Mouse (Mus musculus) midbrain, postnatal 0 days (tissue): ENCODE measurements around the gene Dbh. TPM values are rescaled to one million over a fixed set of nuclear protein-coding genes. Genes with fewer than 3 reads are reported as not detected.

Experiments used
- ATAC-seq: fragments of 200-750 bp; cut with Nextera tagmentation; 2 replicates; pipeline ENCODE4 v1.8.0; 2017; ENCODE audit warnings: moderate number of reproducible peaks, mild to moderate bottlenecking, moderate TSS enrichment, moderate library complexity; ENCODE audit not compliant: low FRiP score
- DNase-seq: peaks from one replicate; pipeline ENCODE4 v3.0.0-alpha.2; 2015; ENCODE audit warnings: low spot score
- H3K27ac ChIP-seq: fragments of 300-500 bp; sonication (generic); 2 replicates; pipeline ENCODE4 v1.5.1; 2014; ENCODE audit warnings: low read depth, mild to moderate bottlenecking, low read length, mixed read lengths
- H3K27me3 ChIP-seq: fragments of 300-500 bp; sonication (generic); 2 replicates; pipeline ENCODE4 v1.6.1; 2014; ENCODE audit warnings: low read length, control low read depth, mixed read lengths; ENCODE audit not compliant: insufficient read depth
- H3K36me3 ChIP-seq: fragments of 300-500 bp; sonication (generic); 2 replicates; pipeline ENCODE4 v1.6.1; 2014; ENCODE audit warnings: low read length, control low read depth, mixed read lengths; ENCODE audit not compliant: insufficient read depth
- H3K4me1 ChIP-seq: fragments of 300-500 bp; sonication (generic); 2 replicates; pipeline ENCODE4 v1.6.1; 2014; ENCODE audit warnings: mild to moderate bottlenecking, control low read depth, antibody characterized with exemption, low read length, mixed read lengths; ENCODE audit not compliant: insufficient read depth
- H3K4me2 ChIP-seq: fragments of 300-500 bp; sonication (generic); 2 replicates; pipeline ENCODE4 v1.6.1; 2014; ENCODE audit warnings: low read depth, mild to moderate bottlenecking, low read length, mixed read lengths; ENCODE audit not compliant: poor library complexity, severe bottlenecking
- H3K4me3 ChIP-seq: fragments of 300-500 bp; sonication (generic); 2 replicates; pipeline ENCODE4 v1.5.1; 2014; ENCODE audit warnings: low read depth, mild to moderate bottlenecking, low read length, moderate library complexity
- H3K9ac ChIP-seq: fragments of 300-500 bp; sonication (generic); replicated peaks from 2 replicates; pipeline ENCODE4 v1.6.1; 2014; ENCODE audit warnings: mild to moderate bottlenecking, low read length, moderate library complexity, mixed read lengths; ENCODE audit not compliant: poor library complexity, severe bottlenecking
- H3K9me3 ChIP-seq: fragments of 300-500 bp; sonication (generic); 2 replicates; pipeline ENCODE4 v1.6.1; 2016; ENCODE audit warnings: low read length, control low read depth
- CTCF ChIP-seq: IDR thresholded peaks from 2 replicates; pipeline ENCODE4 v1.5.1; 2016; ENCODE audit warnings: antibody characterized with exemption, mild to moderate bottlenecking
- WGBS: fragments of 180-500 bp; shearing (Covaris S2); extraction: QIAGEN DNeasy Blood & Tissue Kit; methylation state at CpG from one replicate; pipeline ENCODE4 v1.1.7; 2014; 5-methylcytosine and 5-hydroxymethylcytosine counted together
- polyA plus RNA-seq: library from polyadenylated mRNA; unstranded; fragments of >200 nt; fragmentation: Nextera tagmentation; extraction: Ambion mirVana; gene quantifications from 2 replicates; pipeline ENCODE4 v1.2.1, GENCODE M21; 2015
- total RNA-seq: library from RNA; depleted of rRNA; stranded (reverse); fragments of >200 nt; gene quantifications from 2 replicates; pipeline ENCODE4 v1.2.3, GENCODE M21; 2014

Gene Dbh
- total and polyA plus RNA-seq, 2 experiments from 2014 or later: 0.21 to 12.3 TPM

GRCm38 (mm10) chr2:27174242-27174641 lies 9.2 kb downstream of the Dbh start:
- Histone ChIP-seq H3K4me1 (no peaks in the 10 kb centered on the region), H3K27me3 (no peaks in the 10 kb centered on the region), H3K36me3 (no peaks in the 10 kb centered on the region), H3K4me2 (no peak overlapping the region), H3K9me3 (no peaks in the 10 kb centered on the region), H3K4me3 (no peak overlapping the region), H3K27ac (peak overlapping the region; percentile 76; the same call in 1 of the 2 replicates), H3K9ac (no peak overlapping the region)
- ATAC-seq (no peak), DNase-seq (no peak)
- TF ChIP-seq CTCF: no peak
- 67% methylated on average over 2 of the region's 2 CpGs for WGBS

- Histone ChIP-seq H3K4me1 (no peaks in the 10 kb centered on the region), H3K36me3 (no peaks in the 10 kb centered on the region), H3K4me2 (no peak overlapping the region), H3K4me3 (no peak overlapping the region), H3K9me3 (no peaks in the 10 kb centered on the region), H3K27me3 (no peaks in the 10 kb centered on the region), H3K9ac (no peak overlapping the region), H3K27ac (no peak overlapping the region)
- ATAC-seq: no peak
- TF ChIP-seq CTCF: no peak
- 75% methylated on average over 10 of the region's 10 CpGs for WGBS
- DNase-seq: no peak
Observed at GRCm38 (mm10) chr2:27175696-27176267, 10.7 kb downstream of the Dbh start.

GRCm38 (mm10) chr2:27179101-27179500 lies 14.1 kb downstream of the Dbh start:
- H3K9ac ChIP-seq: no peak overlapping the region
- no peaks in the 10 kb centered on the region for H3K4me1 ChIP-seq
- no peak overlapping the region for H3K4me3 ChIP-seq
- no peaks in the 10 kb centered on the region for H3K36me3 ChIP-seq
- no peak for ATAC-seq
- no peak for DNase-seq
- no peak for TF ChIP-seq CTCF
- H3K27me3 ChIP-seq: no peaks in the 10 kb centered on the region
- WGBS: 68% methylated on average over 8 of the region's 8 CpGs
- no peak overlapping the region for H3K4me2 ChIP-seq
- H3K9me3 ChIP-seq: no peaks in the 10 kb centered on the region
- no peak overlapping the region for H3K27ac ChIP-seq

- Histone ChIP-seq H3K27me3 (no peaks in the 10 kb centered on the region), H3K9me3 (no peaks in the 10 kb centered on the region), H3K36me3 (no peaks in the 10 kb centered on the region), H3K4me1 (no peaks in the 10 kb centered on the region), H3K4me2 (no peak overlapping the region), H3K4me3 (no peak overlapping the region), H3K9ac (no peak overlapping the region), H3K27ac (no peak overlapping the region)
- 68% methylated on average over 4 of the region's 4 CpGs for WGBS
- DNase-seq (no peak), ATAC-seq (no peak)
- no peak for TF ChIP-seq CTCF
Observed at GRCm38 (mm10) chr2:27181907-27182306, 16.9 kb downstream of the Dbh start.

DNA sequence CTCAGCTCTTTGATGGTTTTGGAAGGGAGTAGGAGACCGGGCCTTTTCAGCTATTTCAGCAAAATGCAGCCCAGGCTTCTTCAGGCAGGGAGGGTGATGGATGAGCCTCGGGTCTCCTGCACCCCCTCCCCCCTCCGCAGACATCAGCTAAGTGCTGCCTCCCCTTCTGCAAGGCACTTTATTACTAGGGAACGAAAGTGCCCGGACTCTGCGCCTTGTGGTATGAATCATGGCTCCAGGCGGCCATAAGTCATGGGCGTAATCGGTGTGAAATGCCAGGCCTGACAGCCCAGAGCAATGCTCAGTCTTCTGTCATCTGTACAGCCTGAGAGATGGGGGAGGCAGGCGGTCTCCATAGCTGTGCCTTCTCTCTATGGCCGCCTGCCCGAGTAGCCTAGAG lies 18.7 kb downstream of the Dbh start:
- WGBS: 84% methylated on average over 12 of the region's 12 CpGs
- no peak for TF ChIP-seq CTCF
- Histone ChIP-seq H3K4me2 (no peak overlapping the region), H3K27ac (no peak overlapping the region), H3K36me3 (no peaks in the 10 kb centered on the region), H3K27me3 (no peaks in the 10 kb centered on the region), H3K9ac (no peak overlapping the region), H3K4me1 (no peaks in the 10 kb centered on the region), H3K4me3 (no peak overlapping the region), H3K9me3 (no peaks in the 10 kb centered on the region)
- peak; percentile 12 for DNase-seq
- ATAC-seq: no peak

GRCm38 (mm10) chr2:27187531-27187930 lies 22.5 kb downstream of the Dbh start:
- DNase-seq (no peak), ATAC-seq (no peak)
- TF ChIP-seq CTCF: no peak
- H3K9ac ChIP-seq: no peak overlapping the region
- no peaks in the 10 kb centered on the region for H3K27me3 ChIP-seq
- H3K4me3 ChIP-seq: no peak overlapping the region
- no peak overlapping the region for H3K27ac ChIP-seq
- H3K4me1 ChIP-seq: no peaks in the 10 kb centered on the region
- no peaks in the 10 kb centered on the region for H3K9me3 ChIP-seq
- no peaks in the 10 kb centered on the region for H3K36me3 ChIP-seq
- 88% methylated on average over 6 of the region's 6 CpGs for WGBS
- H3K4me2 ChIP-seq: no peak overlapping the region
